Mouse (Mus musculus): ENCODE measurements around the gene Pld5.

Pld5 gene

DNA sequence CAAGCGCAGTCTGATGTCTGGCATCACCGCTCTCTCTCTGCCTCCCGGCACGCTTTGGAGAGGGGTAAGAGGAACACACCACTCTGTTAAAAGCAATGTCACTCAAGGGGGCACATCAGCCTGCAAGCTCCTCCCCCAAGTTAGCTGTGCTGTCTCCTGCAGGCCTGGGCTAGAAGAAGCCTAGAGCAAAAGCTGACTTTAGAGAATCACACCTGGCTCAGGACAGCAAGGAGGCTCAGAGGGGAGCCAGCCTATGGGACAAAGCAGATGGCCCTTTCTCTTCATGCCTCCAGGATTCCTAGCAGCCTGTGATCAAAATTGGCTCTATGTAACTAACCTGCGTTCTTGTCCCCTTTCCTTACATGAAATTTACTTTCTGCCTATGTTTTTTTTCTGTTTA, 107.3 kb downstream of the Pld5 start:
- no peak for DNase-seq (ENCODE audit: low read depth)

DNA sequence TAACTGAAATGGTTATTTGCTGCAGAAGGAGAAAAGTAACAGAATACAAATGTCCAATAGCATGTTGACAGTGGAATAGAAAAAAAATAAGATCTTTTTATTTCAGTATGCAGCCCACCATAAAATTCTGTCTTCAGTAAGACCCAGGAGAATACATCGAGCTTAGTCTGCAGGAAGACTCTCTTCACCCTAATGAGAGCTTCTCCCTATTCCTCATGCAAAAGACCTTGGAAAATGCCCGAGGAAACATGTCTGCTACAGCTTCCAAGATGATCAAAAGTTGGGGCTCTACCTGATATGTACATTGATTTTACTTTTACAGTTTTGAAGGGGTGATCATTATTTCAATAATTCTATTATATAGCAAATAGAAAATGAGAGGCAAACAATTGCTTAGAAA, 108.0 kb downstream of the Pld5 start:
- DNase-seq (ENCODE audit: low read depth) = no peak

DNA sequence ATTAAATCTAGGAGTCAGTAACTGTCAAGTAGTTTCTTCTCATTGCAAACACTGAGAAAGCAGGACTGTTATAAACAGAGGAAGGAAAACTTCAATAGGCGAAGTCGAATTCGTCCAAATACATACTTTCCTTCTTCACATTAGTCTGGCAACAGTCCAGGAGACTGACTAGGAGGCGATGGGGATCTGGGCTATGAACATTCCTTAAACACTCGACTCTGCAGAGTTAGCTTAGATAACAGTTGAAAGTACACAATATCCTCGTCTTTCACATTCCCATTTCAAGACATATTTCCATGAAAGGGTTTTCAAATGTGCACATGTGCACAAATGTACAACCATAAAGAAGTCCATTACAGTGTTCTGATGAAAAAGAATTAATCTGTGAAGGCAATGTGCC, 129.8 kb downstream of the Pld5 start:
- no peak for DNase-seq (ENCODE audit: low read depth)

DNA sequence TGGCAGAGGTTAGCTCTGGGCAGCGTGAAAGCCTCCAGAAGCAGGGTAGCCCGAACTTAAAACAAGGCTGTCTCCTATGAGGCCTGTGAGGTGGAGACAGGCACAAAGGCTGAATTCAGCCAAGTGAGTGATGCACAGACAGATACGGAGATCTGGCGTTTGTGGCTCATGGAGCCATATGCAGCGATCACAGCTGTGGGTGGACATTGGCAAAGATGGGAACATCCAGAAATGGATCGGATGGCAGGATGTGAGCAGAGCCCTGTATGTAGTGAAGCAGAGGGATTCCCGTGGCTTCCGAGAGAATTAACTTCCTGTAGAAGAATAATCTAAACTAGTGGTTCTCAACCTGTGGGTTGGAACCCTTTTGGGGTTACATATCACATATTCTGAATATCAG, 140.7 kb downstream of the Pld5 start:
- no peak for DNase-seq (ENCODE audit: low read depth)

DNA sequence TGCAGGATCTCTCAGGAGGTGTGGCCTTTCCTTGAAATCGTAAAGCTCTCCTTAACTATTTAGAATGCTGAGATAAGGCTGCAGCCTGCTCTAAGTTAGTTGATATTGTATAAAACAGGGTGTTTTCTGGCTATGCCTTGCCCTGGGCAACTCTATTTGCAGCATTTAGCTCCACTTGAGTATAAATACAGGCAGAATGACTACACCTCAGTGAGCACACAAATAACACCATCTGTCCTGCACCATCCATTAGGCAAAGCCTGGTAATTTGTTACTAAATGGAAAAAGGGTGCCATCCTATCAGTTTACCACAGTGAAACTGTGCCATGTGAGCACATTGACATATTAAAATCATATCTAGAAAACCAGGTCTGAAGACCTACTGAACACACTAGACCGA, 149.3 kb downstream of the Pld5 start:
- DNase-seq (ENCODE audit: low read depth) = no peak

DNA sequence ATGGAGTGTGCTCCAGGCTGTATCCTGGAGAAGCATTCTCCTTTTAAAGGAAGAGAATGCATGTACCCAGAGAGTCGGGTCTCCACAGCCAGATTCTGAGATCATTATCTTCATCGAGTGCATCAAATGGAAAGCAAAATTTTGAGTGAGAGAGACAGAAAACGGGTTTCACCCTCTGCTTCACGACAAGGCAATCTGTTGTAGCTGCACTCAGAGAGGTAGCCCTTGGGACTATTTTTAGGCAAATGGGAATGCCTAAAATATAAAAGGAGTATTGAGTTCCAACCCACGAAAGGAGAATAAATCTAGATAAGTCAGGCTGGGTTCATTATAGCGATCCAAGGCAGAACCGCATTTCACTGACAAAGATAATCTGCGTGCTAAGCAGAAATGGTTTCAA, 150.7 kb downstream of the Pld5 start:
- no peak for DNase-seq (ENCODE audit: low read depth)

DNA sequence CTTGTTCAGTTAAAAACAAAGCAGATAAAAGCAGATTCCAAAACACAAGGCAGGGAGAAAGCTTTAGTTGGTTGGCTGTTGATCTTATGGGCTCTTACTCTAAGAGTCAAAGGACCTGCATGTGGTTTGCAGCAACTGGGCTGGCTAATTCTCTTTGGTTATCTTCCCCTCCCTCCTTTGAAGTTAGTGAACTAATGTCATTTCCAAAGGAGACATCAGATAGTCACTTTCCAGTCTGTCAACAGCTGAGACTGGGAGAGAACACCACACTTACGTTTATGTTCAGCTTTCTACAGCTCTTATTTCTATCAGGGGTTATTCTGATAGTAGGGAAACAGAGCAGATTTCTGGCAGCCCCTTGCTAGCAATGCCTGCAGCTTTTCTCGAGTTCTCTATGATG, 151.3 kb downstream of the Pld5 start:
- no peak for DNase-seq (ENCODE audit: low read depth)

DNA sequence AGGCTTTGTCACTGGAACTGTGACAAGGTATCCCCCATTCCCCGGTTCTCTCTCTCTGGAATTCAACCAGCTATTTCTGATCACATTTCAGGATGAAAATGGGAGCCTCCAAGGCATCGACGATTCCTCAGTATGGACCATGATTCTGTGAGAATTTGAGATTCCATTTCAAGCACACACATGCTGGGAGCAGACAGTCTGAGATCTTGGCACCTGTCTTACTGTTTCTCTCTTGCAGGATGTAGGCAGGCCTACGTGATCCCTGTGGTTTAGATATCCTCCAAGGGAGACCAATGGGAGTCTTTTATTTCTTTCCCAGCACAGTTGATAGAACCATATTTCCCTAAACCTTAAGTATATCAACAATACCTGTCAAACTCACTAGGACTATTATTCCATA, 159.5 kb downstream of the Pld5 start:
- DNase-seq (ENCODE audit: low read depth) = no peak

DNA sequence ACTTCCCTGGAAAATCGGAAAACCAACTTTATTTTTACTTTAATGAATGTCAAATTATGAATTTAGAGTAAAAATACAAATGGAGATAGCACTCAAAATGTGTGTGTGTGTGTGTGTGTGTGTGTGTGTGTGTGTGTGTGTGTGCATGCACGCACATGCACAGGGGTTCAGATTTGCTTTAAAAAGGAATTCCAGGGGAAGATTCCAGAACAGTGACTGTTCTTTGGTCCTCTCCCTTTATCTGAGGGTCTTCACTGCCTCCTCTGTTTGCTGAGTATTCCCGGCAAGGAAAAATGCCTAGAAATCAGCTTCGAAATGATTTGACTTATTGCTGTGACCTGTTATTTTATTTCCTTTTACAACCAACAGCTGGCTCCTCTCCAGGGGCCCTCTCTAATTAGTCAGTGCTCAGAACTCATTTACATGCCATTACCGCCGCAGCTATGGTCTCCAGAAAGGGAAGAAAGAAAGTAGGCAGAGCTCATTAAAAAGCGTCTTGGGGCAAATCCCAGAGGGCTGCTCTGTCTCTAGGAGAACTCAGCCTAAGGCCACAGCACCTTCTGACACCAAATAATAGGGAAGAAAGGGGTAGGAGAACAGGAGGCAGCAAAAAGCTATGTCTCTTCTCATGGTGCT, 176.3 kb downstream of the Pld5 start:
- DNase-seq (ENCODE audit: low read depth) = no peak

DNA sequence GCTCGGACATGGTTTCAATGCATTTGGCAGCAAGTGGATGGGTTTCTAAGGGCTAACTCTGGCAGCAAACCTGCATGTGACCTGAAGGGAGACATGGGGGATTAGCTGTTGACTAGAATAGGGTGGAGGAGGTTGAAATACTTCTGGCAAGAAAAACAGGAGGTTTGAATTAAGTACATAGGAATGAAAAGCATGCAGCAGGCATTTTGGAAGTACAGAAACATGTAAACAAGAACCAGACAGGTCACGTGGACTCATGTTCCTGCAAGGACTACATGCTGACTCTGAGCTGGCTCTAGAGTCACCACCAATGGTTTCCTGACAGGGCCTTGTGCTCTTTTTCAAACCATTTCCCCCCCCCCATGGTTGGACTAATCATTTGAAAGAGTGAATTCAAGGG, 183.0 kb downstream of the Pld5 start:
- no peak for DNase-seq (ENCODE audit: low read depth)

DNA sequence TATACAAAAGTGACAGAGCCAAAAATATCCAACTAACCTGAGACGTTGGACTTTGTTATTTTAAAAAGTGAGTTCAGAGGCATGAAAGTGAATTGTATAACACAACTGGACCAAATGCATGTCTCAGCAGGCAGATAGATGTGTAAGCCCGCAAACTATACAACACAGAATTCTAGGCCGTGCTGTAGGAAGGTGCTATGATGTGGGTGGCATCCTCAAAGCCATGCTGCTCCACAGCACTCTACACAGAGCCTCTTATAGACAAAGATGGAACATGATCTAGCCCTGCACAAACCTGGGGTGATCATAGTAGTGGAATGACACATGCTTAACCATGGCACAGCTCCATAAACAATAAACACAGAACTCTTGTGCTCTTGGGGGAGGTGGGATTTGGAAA, 185.7 kb downstream of the Pld5 start:
- DNase-seq (ENCODE audit: low read depth) = no peak

DNA sequence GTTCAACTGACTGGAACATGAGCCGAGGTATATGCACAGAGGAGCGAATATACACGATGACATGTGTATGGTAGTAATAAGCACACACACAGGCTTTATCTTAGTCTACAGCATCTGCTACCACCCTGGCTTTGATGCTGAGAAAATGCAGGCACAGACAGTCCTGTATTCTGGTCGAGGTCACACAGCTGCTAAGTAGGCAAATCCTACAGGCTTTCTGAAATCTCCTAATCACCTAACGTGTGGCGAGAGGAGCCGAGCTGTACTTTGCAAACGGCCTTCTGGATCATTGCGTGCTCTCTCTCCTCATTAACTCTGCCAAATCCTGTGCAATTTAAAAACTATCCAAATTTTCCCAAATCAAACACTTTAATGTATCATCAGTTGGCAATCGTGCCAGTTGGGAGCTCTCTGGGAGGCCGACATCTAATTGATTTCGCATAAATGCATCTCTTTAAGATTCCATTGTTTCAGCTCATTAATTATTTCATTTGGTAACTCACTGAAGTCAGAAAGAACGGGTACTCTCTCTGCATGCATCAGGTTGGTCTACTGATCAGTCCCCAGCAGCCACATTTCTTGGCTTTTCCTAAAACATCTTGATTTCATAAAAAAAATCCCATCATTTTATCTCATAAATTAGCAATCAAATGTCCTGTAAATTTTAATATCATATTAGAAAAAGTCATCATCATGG, 189.0 kb downstream of the Pld5 start:
- DNase-seq (ENCODE audit: low read depth) = no peak

DNA sequence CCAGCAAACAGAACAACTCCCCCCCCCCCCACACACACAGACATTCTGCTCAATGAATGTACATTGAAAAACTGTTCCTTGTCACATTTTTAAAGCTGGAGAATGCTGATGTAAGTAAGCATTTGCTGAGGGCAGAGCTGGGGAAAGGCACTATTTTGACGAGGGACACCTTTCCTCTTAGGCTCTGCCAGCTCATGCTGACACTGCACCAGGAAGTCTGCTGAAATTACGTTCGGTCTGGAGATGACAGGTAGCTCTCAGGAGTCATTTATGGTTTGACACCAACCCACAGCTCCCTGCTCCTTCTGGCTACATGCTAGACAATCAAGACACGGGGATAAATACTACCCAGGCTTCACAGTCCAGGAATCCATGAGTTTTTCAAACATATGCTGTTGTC, 192.8 kb downstream of the Pld5 start:
- DNase-seq (ENCODE audit: low read depth) = no peak

DNA sequence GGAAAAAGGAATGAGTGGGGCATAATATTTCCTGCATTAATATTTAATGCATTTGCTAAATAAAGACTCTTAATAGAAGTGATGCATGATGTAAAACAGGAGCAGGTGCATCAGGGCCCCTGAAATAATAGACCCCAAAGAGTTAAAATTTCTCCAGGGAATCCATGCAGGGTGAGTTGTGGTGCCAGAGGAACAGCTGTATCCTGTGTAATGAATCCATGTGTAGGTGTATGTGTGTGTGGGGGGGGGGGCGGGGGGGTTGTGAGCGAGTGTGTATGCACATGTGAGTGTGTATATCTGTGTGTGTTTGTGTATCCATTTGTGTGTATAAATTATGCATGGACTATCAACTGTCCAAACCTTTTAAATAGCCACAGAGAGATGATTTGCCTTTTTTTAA, 194.1 kb downstream of the Pld5 start:
- no peak for DNase-seq (ENCODE audit: low read depth)

DNA sequence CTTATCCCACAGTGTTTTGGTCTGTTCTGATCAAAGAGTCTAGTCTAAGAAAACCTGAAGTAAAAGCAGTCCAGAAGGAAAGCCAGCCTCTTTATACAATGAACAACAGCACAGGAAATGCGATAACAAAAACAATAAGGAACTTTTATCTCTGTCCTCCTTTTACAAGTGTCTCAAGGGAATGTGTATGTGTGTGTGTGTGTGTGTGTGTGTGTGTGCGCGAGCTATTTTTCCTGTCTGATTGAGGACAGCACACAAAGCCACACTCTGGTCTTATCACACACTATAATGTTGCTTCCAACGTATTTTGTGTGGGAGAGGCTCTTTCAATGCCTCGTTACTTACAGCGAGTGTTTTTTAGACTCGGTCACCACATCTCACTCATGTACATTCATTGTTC, 196.7 kb downstream of the Pld5 start:
- no peak for DNase-seq (ENCODE audit: low read depth)

DNA sequence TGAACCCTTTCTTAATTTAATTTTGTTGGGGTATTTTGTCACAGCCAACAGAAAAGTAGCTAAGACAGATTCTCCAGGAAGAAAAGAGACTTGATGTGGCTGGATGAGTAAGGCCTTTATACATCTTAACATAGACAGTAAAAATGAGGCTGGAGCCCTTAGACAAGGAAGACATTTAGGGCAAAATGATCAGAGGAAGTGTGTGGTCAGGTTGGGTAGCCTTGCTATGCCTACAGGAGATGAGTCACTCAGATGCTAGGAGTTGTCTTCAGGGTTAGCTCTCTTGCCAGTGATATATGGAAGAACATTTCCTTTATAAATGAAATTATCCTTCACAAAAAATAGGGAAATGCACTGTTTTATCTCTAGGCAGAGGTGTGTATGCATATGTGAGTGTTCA, 198.3 kb downstream of the Pld5 start:
- peak; percentile 81 for DNase-seq (ENCODE audit: low read depth)

DNA sequence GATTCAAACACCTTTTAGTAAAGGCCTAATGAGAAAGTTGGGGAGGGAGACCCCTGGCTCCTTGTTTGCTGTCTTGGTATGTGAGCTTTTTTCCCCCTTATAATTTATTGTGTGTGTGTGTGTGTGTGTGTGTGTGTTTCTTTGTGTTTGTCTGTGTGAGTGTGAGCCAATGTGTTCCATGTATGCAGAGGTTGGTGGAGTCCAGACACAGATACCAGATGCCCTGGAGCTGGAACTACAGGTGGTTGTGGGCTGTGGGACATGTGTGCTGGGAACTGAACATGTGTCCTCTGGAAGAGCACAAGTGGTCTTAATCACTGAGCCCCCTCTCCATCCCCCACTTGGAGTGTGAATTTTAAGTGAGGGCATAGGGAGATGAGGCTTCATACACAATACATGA, 199.3 kb downstream of the Pld5 start:
- DNase-seq (ENCODE audit: low read depth) = no peak

DNA sequence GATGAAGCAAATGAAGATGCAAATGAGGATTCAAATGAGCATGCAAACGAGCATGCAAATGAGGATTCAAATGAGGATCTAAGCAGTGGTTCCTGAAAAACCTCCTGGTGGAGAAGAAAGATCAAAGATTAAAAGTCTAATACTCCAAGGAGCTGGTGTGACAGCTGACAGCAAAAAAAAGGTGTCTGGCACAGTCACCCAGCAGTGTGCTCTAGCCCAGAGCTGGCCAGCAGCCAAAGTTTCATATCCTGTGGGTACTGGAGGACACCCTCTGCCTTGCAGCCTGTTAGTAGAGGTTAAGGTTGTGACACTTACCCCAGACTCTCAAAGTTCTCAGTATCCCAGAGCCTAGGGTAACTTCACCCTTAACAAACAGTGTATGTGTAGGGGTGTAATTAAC, 199.7 kb downstream of the Pld5 start:
- DNase-seq (ENCODE audit: low read depth) = peak; percentile 80

DNA sequence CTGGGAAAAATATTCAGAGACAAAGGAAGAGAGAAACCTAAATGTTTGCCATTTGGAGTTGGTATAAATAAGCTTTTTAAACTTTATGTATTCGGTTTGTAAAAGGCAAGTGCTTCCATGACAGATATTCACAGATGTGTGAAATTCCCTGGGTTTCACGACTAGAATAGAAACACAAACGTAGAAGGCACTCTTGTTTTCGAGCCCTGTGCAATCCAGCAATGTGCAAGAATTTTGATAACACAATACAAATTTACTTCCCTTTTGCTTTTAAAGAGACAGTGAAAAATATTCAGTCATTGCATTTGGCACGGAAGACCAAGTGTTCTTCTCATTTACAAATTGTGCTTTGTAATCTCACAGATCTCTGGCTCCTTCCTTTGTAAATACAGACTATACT, 200.6 kb downstream of the Pld5 start:
- DNase-seq (ENCODE audit: low read depth) = peak; percentile 10

DNA sequence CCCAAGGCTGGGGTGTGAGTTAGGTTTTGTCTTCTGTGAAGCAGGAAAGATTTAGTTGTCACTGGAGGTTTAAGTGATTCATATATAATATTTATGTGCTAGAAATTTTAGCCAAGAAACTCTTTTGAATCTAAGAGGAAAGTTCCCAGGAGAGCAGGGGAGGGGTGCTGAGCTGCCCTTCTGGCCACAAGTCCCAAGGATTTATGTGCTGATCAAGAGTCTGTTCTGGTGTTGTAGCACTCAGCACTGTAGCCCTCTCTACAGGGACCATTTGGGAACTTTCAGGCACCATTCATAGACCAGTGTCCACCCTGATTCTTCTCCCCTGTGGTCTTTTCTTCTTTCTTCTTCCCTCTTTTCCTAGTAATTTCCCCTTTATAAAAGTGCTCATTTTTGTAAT, 209.8 kb downstream of the Pld5 start:
- DNase-seq (ENCODE audit: low read depth) = no peak

DNA sequence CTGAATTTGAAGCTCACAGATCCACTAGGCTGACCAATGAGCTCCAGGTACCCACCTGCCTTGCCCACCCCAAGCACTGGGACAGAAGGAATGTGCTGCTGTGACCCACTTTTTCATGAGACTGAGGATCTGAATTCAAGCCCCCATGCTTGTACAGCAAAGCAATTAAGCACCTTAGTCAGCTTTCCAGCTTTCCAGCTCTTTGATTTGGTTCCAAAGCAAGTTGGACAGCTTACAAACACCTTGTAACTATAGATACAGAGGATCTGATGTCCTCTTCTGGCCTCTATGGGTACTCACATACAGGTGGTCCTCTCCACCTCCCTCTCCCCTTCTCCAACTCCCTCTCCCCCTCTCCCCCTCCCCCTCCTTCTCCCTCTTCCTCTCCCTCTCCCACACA, 210.6 kb downstream of the Pld5 start:
- no peak for DNase-seq (ENCODE audit: low read depth)

DNA sequence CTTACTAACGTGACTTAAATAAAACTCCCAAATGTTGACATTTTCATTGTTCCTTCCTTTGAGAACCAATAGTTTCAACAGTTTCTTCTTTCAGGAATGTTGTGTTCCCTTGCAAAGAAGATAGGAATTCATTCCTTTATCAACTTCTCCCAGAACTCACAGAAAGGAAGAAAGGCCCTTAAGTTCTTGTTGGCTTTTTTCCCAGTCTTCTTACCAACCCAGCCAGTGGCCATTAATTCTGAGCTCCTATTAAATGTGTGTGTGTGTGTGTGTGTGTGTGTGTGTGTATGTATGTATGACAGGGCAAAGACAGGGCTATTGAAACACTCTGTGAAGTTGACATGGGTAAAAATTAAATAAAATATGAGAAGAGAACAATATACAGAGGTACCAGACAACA, 221.5 kb downstream of the Pld5 start:
- DNase-seq (ENCODE audit: low read depth) = no peak

DNA sequence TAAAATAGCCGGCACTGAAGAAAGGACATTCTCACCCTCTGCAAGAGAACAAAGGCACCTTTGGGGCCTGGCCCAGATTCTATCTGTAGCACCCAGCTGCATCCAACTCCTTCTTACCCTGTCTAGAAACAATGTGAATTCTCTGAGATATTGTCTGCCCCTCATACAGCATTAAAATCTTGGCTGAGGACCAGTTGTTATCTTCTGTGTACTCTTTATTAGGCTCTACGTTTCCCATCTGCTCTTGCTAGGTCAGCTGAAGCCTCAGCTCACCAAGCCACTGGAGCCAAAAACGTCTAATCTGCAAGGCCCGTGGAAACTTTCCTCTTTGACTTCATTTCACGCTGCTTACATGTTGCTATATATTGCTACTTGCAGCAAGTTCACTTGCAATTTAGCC, 228.1 kb downstream of the Pld5 start:
- DNase-seq (ENCODE audit: low read depth) = no peak

DNA sequence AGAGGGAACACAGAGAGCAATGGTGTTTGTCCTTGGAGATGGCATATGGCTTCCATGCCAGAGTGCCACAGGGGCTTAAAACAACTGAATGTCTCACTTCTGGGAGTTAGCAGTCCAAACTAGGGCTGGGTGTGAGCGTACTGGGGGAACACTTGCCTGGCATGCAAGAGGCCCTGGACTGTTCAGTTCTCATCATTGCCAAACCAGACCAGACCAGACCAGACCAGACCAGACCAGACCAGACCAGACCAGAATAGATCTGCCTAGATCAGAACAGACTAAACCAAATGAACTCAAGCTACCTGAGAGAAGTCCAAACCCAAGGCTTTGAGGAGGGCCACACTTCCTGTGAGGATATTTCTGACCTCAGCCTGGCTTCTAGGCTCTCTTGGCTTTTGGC, 228.7 kb downstream of the Pld5 start:
- no peak for DNase-seq (ENCODE audit: low read depth)
